Mouse (Mus musculus): ENCODE measurements around the gene Fam71f2. TPM values are rescaled to one million over a fixed set of nuclear protein-coding genes. Genes with fewer than 3 reads are reported as not detected.

The Fam71f2 gene
- 1.9 TPM for total RNA-seq (2023)

DNA sequence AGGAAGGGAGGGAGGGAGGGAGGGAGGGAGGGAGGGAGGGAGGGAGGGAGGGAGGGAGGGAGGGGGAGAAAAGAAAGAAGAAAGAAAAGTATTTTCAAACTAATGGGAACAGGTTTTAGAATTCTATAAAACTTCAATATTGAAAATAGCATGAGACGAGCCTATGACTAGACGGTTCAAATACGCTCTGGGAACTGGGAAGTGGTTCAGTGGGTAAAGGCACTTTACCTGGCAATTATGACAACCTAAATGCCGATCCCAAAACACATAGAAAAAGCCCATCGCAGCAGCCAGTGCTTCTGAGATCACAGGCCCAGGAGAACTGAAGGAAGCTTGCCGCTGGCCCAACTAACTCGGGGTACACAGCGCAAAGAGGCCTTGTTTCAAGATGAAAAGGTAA is at the start of gene Fam71f2:
TSS of gene Fam71f2 (plus strand) at position 301 of the 400 bp plus-strand sequence.

DNA sequence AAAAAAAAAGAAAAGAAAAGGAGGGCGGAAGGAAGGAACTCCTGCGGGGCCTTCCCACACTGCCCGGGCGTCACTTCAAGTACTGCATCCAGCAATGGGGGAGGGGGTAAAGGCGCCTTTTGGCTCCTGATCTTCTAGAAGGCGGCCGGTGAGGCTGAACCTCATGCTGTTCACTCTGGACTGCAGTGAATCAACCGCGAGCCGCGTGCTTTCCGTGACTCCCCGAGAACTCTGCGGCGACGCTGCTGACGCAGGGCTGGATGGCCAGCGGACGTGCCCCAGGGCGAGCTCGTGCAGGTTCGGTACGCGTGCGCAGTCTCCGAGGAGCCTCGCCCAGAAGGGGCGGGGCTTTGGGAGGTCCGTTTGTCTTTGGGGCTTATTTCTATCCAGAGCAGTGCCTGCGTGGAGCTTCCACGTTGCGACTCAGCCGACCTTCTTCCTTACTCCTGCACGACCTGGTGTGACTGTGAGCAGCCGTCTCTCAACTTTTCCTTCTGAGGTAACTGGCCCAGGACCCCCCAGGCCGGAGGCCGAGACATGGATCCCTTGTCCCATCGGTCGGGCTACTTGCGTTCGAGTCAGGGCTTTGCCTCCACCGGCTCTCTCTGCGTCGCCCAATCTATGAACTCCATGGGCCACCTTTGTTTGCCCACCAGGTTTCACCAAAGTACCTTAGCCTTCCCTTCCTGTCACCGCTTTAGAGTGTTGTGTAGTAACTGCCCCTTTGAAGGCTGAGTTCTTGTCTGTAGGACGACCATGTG is 6.9 kb upstream of the Fam71f2 start, which contains the start of gene Hilpda:
TSS of gene Hilpda (plus strand) at position 177 of the 761 bp plus-strand sequence.

DNA sequence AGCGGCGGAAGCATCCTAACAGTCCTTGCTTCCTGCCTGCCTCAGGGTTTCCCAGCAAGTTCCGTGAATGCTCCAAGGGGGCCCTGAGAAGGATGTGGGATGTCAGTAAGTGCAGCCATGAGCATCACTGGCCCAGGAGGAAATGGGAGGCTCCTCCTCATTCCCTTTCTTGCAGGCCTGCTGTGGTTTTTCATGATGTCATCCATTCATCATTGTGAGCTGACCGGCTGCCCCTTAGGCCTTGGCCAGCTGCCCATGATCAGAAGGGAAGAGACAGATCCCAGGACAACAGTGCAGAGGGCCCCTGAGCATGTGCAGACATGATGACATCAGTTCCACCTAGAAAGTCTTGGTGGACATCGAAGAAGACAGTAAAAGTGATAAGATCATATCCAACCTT is 39.5 kb downstream of the Fam71f2 start, which contains the start of gene Fam71f1:
TSS of gene Fam71f1 (plus strand) at position 262 of the 400 bp plus-strand sequence.

Other genes with a start within 250 kb of the Fam71f2 start
- gene Lep, start 219.4 kb upstream of the Fam71f2 start, total RNA-seq (2023): not detected
- gene Rbm28, start 114.6 kb upstream of the Fam71f2 start, total RNA-seq (2023): 72.7 TPM
- 0.18 TPM for gene Prrt4, start 100.0 kb upstream of the Fam71f2 start, total RNA-seq (2023)
- 141 TPM for gene Impdh1, start 63.2 kb upstream of the Fam71f2 start, total RNA-seq (2023)
- gene Hilpda, start 7.1 kb upstream of the Fam71f2 start, total RNA-seq (2023): 13.3 TPM
- not detected for gene Fam71f1, start 39.5 kb downstream of the Fam71f2 start, total RNA-seq (2023)
- gene Calu, start 68.5 kb downstream of the Fam71f2 start, total RNA-seq (2023): 51.0 TPM
- not detected for gene Opn1sw, start 108.9 kb downstream of the Fam71f2 start, total RNA-seq (2023)
- gene Ccdc136, start 116.7 kb downstream of the Fam71f2 start, total RNA-seq (2023): 0.65 TPM
- gene Flnc, start 153.7 kb downstream of the Fam71f2 start, total RNA-seq (2023): 0.41 TPM
- 163 TPM for gene Atp6v1f, start 188.1 kb downstream of the Fam71f2 start, total RNA-seq (2023)
- 5.6 TPM for gene Atp6v1fnb, start 191.8 kb downstream of the Fam71f2 start, total RNA-seq (2023)
- gene Kcp, start 228.4 kb downstream of the Fam71f2 start, total RNA-seq (2023): not detected
- gene Irf5, start 247.0 kb downstream of the Fam71f2 start, total RNA-seq (2023): 10.6 TPM

All from CD4-positive naive resting alpha-beta T cell, adult 57 days (primary cell).